In the genomic region with DNA sequence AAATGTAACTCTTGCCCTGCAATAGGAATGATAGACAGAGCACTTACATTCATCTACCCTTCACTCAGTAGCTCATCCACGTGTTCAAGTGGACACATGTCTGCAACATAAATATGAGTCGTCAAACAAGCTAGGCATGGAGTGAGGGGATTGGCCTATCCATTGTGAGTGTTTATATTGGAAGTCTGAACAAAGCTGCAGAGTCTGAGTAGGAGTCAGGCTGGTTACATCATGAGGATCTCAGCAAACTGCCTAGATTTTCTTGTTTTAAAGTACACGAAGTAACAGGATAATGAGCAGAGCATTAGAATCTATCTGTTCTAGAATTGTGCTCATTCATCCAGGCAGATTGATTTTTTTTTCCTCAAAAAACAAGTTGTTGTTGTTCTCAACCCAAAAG, we compare ENCODE assay signal across 22 mouse cellular contexts. TPM values are rescaled to one million over a fixed set of nuclear protein-coding genes. Genes with fewer than 3 reads are reported as not detected.
DNase-seq lines count a peak whose midpoint lies in the region; TF ChIP-seq lines count a peak whose summit lies in the region.
"Had no signal": no experiment of that assay in that cellular context is flagged by ENCODE, and none has a peak within 500 bp of the region (broad histone marks: within the 10 kb centered on the region; RNA-seq: fewer than 3 reads in every experiment).

No protein-coding gene starts in this region.

- DNase-seq in frontal cortex, postnatal 36 days (ENCODE audit: low spot score in 2 of 2), result peak; percentile 9 to 21
- no peak for DNase-seq in frontal cortex, postnatal 14 days (ENCODE audit: low spot score in 2 of 2)
- DNase-seq in left cerebral cortex, postnatal 25 days (ENCODE audit: low spot score in 2 of 2), result peak; percentile 8 to 41
- DNase-seq in left cerebral cortex, postnatal 36 days (ENCODE audit: low spot score in 2 of 2), result no peak
- peak; percentile 7 for DNase-seq in brain, embryonic 14.5 days (ENCODE audit: low read depth)
- DNase-seq in telencephalon, adult 2 months (ENCODE audit: low read depth, low spot score), result peak; percentile 28
- DNase-seq in cerebellum, postnatal 36 days, result no peak
- DNase-seq: adrenal gland, postnatal 10 days; adrenal gland, postnatal 36 days; B cell, adult 2 months; cerebellum, adult 11-12 months; cerebellum, adult 8-10 months; cerebellum, postnatal 10 days; forebrain, postnatal 0 days; gastrocnemius, postnatal 25 days; heart, postnatal 10 days; heart, postnatal 36 days had no signal

- no peak for TF ChIP-seq POLR2A in brain, embryonic 14.5 days (IDR thresholded peaks at IDR 0.05; ENCODE audit: borderline replicate concordance, extremely low read depth, insufficient read depth, insufficient read length, poor library complexity, severe bottlenecking)

- intact Hi-C loops in left cerebral cortex, postnatal 25 days (cut with DNase I), result no loop called here
- intact Hi-C loops in left cerebral cortex, postnatal 36 days (cut with DNase I), result no loop called here

- no peak for TF ChIP-seq CTCF in brain, embryonic 14.5 days (IDR thresholded peaks at IDR 0.05; ENCODE audit: borderline replicate concordance, extremely low read depth, insufficient read depth, insufficient read length)

RNA-seq across cellular contexts. Expression of a gene that starts 23.0 kb away (rescaled TPM):
- total RNA-seq in left cerebral cortex, postnatal 25 days (2021), result 10 to 100 TPM; 73.2 to 79.7 TPM
- total RNA-seq in left cerebral cortex, postnatal 36 days (2021), result 10 to 100 TPM; 54.6 to 61.0 TPM
- polyA plus RNA-seq in brain, embryonic 14.5 days (2012; rRNA removed), result 9.2 and 11.8 TPM in 2 replicates
- total RNA-seq: CH12.LX; gastrocnemius, adult 8-10 months; granulocyte monocyte progenitor cell, adult 5-6 weeks had no signal
- polyA plus RNA-seq: G1E, Patski had no signal

Comparison
In these comparisons a context has a peak if more than half of its experiments do, and no peak if none do; other contexts are left out.
1. DNase-seq: peak in frontal cortex, postnatal 36 days (2 of 2), left cerebral cortex, postnatal 25 days (2 of 2), brain, embryonic 14.5 days (single experiment) and telencephalon, adult 2 months (single experiment); none in frontal cortex, postnatal 14 days (0 of 2), left cerebral cortex, postnatal 36 days (0 of 2) and cerebellum, postnatal 36 days (0 of 2).